Comparison of ENCODE assay signal across 19 mouse cellular contexts in genomic region chr9:111777433-111778135, GRCm38 (mm10).
DNase-seq lines count a peak whose midpoint lies in the region; ATAC-seq lines count a peak whose summit lies in the region.
"Had no signal": no experiment of that assay in that cellular context is flagged by ENCODE, and none has a peak within 500 bp of the region (broad histone marks: within the 10 kb centered on the region; RNA-seq: fewer than 3 reads in every experiment).

No protein-coding gene starts in this region.

- H3K4me1 ChIP-seq in midbrain, embryonic 12.5 days: no peaks in the 10 kb centered on the region
- H3K4me1 ChIP-seq in midbrain, embryonic 10.5 days: peaks cover 3% of the 10 kb centered on the region; the same call in 1 of the 2 replicates
- no peaks in the 10 kb centered on the region for H3K4me1 ChIP-seq in embryonic facial prominence, embryonic 10.5 days
- H3K4me1 ChIP-seq in forebrain, embryonic 13.5 days: no peaks in the 10 kb centered on the region
- H3K4me1 ChIP-seq: embryonic facial prominence, embryonic 12.5 days; heart, embryonic 12.5 days; hindbrain, embryonic 10.5 days; intestine, embryonic 15.5 days had no signal

- no peaks in the 10 kb centered on the region for H3K9me3 ChIP-seq in midbrain, embryonic 12.5 days
- H3K9me3 ChIP-seq in midbrain, embryonic 10.5 days (replicated peaks): no peaks in the 10 kb centered on the region
- no peaks in the 10 kb centered on the region for H3K9me3 ChIP-seq in embryonic facial prominence, embryonic 10.5 days
- no peaks in the 10 kb centered on the region for H3K9me3 ChIP-seq in forebrain, embryonic 13.5 days (replicated peaks)
- H3K9me3 ChIP-seq: embryonic facial prominence, embryonic 12.5 days; heart, embryonic 12.5 days; hindbrain, embryonic 10.5 days; intestine, embryonic 15.5 days had no signal

- no peaks in the 10 kb centered on the region for H3K27me3 ChIP-seq in midbrain, embryonic 12.5 days
- no peaks in the 10 kb centered on the region for H3K27me3 ChIP-seq in midbrain, embryonic 10.5 days (ENCODE audit: low read depth, poor library complexity, severe bottlenecking)
- no peaks in the 10 kb centered on the region for H3K27me3 ChIP-seq in embryonic facial prominence, embryonic 10.5 days (replicated peaks; ENCODE audit: low read depth, poor library complexity, severe bottlenecking)
- no peaks in the 10 kb centered on the region for H3K27me3 ChIP-seq in forebrain, embryonic 13.5 days
- H3K27me3 ChIP-seq: CH12.LX; embryonic facial prominence, embryonic 12.5 days; heart, embryonic 12.5 days; intestine, embryonic 15.5 days; Patski had no signal

- H3K9ac ChIP-seq in midbrain, embryonic 12.5 days (replicated peaks): no peak overlapping the region
- H3K9ac ChIP-seq in forebrain, embryonic 13.5 days: no peak overlapping the region
- H3K9ac ChIP-seq: embryonic facial prominence, embryonic 12.5 days; heart, embryonic 12.5 days; hindbrain, embryonic 14.5 days; intestine, embryonic 15.5 days had no signal

- no peak overlapping the region for H3K27ac ChIP-seq in midbrain, embryonic 12.5 days (replicated peaks)
- no peak overlapping the region for H3K27ac ChIP-seq in midbrain, embryonic 10.5 days (replicated peaks)
- no peak overlapping the region for H3K27ac ChIP-seq in embryonic facial prominence, embryonic 10.5 days (replicated peaks)
- no peak overlapping the region for H3K27ac ChIP-seq in forebrain, embryonic 13.5 days
- H3K27ac ChIP-seq: embryonic facial prominence, embryonic 12.5 days; gastrocnemius, adult 2 months; hindbrain, embryonic 10.5 days; hindbrain, embryonic 14.5 days; intestine, embryonic 15.5 days had no signal

- peak; percentile 63; the same call in 1 of the 2 replicates for ATAC-seq in midbrain, embryonic 12.5 days (ENCODE audit: low FRiP score, low read depth)
- 0 out of 2 replicates have a peak, but pooled peaks have one; percentile 45 for ATAC-seq in forebrain, embryonic 13.5 days
- ATAC-seq: activated CD4-positive, CD25-positive, alpha-beta regulatory T cell, adult 4 months; intestine, embryonic 15.5 days; Patski had no signal

- H3K4me2 ChIP-seq in midbrain, embryonic 12.5 days (replicated peaks): no peak overlapping the region
- H3K4me2 ChIP-seq in forebrain, embryonic 13.5 days: 0 out of 2 replicates have a peak overlapping the region, but pooled peaks have one; percentile 7
- H3K4me2 ChIP-seq: embryonic facial prominence, embryonic 12.5 days; heart, embryonic 12.5 days; hindbrain, embryonic 14.5 days; intestine, embryonic 15.5 days had no signal

- no peak overlapping the region for H3K4me3 ChIP-seq in midbrain, embryonic 12.5 days
- H3K4me3 ChIP-seq in midbrain, embryonic 10.5 days: no peak overlapping the region
- no peak overlapping the region for H3K4me3 ChIP-seq in embryonic facial prominence, embryonic 10.5 days
- no peak overlapping the region for H3K4me3 ChIP-seq in forebrain, embryonic 13.5 days
- H3K4me3 ChIP-seq: embryonic facial prominence, embryonic 12.5 days; gastrocnemius, adult 2 months; heart, embryonic 12.5 days; hindbrain, embryonic 10.5 days; intestine, embryonic 15.5 days had no signal

- WGBS in midbrain, embryonic 12.5 days: 82% methylated on average over 13 of the region's 13 CpGs
- WGBS in midbrain, embryonic 10.5 days: 86% methylated on average over 13 of the region's 13 CpGs
- 77% methylated on average over 13 of the region's 13 CpGs for WGBS in embryonic facial prominence, embryonic 10.5 days
- 57% methylated on average over 13 of the region's 13 CpGs for WGBS in forebrain, embryonic 13.5 days

- no peak for DNase-seq in midbrain, embryonic 10.5 days (ENCODE audit: low spot score)
- DNase-seq in embryonic facial prominence, embryonic 10.5 days (ENCODE audit: low spot score): peak; percentile 12
- DNase-seq in retina, embryonic 14.5 days (ENCODE audit: low spot score): peak; percentile 40
- DNase-seq in frontal cortex, postnatal 14 days (ENCODE audit: low spot score in 2 of 2): no peak
- no peak for DNase-seq in layer of hippocampus, postnatal 14 days (ENCODE audit: low spot score in 2 of 2)
- DNase-seq: adrenal gland, postnatal 14 days; cerebellum, adult 2 months; gastrocnemius, adult 2 months; gastrocnemius, postnatal 25 days had no signal

- H3K36me3 ChIP-seq in midbrain, embryonic 12.5 days: no peaks in the 10 kb centered on the region
- no peaks in the 10 kb centered on the region for H3K36me3 ChIP-seq in midbrain, embryonic 10.5 days
- no peaks in the 10 kb centered on the region for H3K36me3 ChIP-seq in embryonic facial prominence, embryonic 10.5 days (replicated peaks)
- H3K36me3 ChIP-seq in forebrain, embryonic 13.5 days (ENCODE audit: poor library complexity, severe bottlenecking): no peaks in the 10 kb centered on the region
- H3K36me3 ChIP-seq: embryonic facial prominence, embryonic 12.5 days; heart, embryonic 12.5 days; hindbrain, embryonic 10.5 days; intestine, embryonic 15.5 days had no signal

Comparison
In these comparisons a context has a peak if more than half of its experiments do, and no peak if none do; other contexts are left out.
1. DNase-seq: peak in embryonic facial prominence, embryonic 10.5 days (single experiment) and retina, embryonic 14.5 days (single experiment); none in midbrain, embryonic 10.5 days (single experiment), frontal cortex, postnatal 14 days (0 of 2) and layer of hippocampus, postnatal 14 days (0 of 2).